In the genomic region with DNA sequence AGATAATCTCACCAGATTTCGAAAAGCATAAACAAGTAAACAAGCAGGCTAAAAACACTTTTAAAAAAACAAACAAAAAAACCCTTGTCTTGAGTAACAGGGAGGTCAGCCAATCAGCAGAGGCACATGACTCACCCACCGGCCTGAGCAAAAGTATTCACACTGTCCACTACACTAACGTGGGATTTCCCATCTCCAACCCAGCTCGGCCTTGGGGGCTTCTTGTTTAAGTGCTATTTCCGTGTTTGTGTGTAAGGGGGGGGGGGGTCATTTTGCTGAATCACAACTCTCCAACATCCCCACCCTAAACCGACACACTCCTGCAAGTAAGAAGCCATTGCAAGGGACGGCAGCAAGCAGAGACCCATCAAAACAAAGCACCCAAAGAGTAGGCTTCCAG, we compare ENCODE assay signal across 8 mouse cellular contexts. TPM values are rescaled to one million over a fixed set of nuclear protein-coding genes. Genes with fewer than 3 reads are reported as not detected.
A peak's percentile ranks its signal among the peaks of the same experiment; 100 is the strongest.
DNase-seq lines count a peak whose midpoint lies in the region; ATAC-seq lines count a peak whose summit lies in the region.

No protein-coding gene starts in this region.

- H3K9me3 ChIP-seq in embryonic facial prominence, embryonic 15.5 days (replicated peaks) = no peaks in the 10 kb centered on the region
- H3K9me3 ChIP-seq in limb, embryonic 11.5 days (ENCODE audit: control insufficient read depth, low read length) = no peaks in the 10 kb centered on the region
- H3K9me3 ChIP-seq in midbrain, embryonic 11.5 days (ENCODE audit: control insufficient read depth, low read length) = no peaks in the 10 kb centered on the region

- no peaks in the 10 kb centered on the region for H3K27me3 ChIP-seq in embryonic facial prominence, embryonic 15.5 days
- H3K27me3 ChIP-seq in limb, embryonic 11.5 days (ENCODE audit: control insufficient read depth, insufficient read depth, low read length) = no peaks in the 10 kb centered on the region
- H3K27me3 ChIP-seq in midbrain, embryonic 11.5 days (ENCODE audit: control insufficient read depth, insufficient read depth, low read length) = no peaks in the 10 kb centered on the region

- peaks cover 24% of the 10 kb centered on the region for H3K4me1 ChIP-seq in embryonic facial prominence, embryonic 15.5 days
- H3K4me1 ChIP-seq in limb, embryonic 11.5 days (ENCODE audit: control insufficient read depth, insufficient read depth, low read length) = no peaks in the 10 kb centered on the region
- peaks cover 10% of the 10 kb centered on the region for H3K4me1 ChIP-seq in midbrain, embryonic 11.5 days (ENCODE audit: control insufficient read depth, insufficient read depth, low read length)

- H3K36me3 ChIP-seq in embryonic facial prominence, embryonic 15.5 days = no peaks in the 10 kb centered on the region
- H3K36me3 ChIP-seq in limb, embryonic 11.5 days (ENCODE audit: control insufficient read depth, insufficient read depth, low read length) = no peaks in the 10 kb centered on the region
- no peaks in the 10 kb centered on the region for H3K36me3 ChIP-seq in midbrain, embryonic 11.5 days (ENCODE audit: control insufficient read depth, insufficient read depth, low read length)

- 7% methylated on average over 7 of the region's 7 CpGs for WGBS in embryonic facial prominence, embryonic 15.5 days
- 8% methylated on average over 7 of the region's 7 CpGs for WGBS in limb, embryonic 11.5 days
- WGBS in midbrain, embryonic 11.5 days = 9% methylated on average over 7 of the region's 7 CpGs

- H3K27ac ChIP-seq in embryonic facial prominence, embryonic 15.5 days (replicated peaks) = peak overlapping the region; percentile 99
- H3K27ac ChIP-seq in limb, embryonic 11.5 days (replicated peaks; ENCODE audit: low read depth, low read length) = peak overlapping the region; percentile 97; the same call in 1 of the 2 replicates
- H3K27ac ChIP-seq in midbrain, embryonic 11.5 days (ENCODE audit: low read depth, low read length) = peak overlapping the region; percentile 98; the same call in 1 of the 2 replicates

- 0 out of 2 replicates have a peak, but pooled peaks have one; percentile 16 for ATAC-seq in embryonic facial prominence, embryonic 15.5 days (ENCODE audit: insufficient number of reproducible peaks, low FRiP score, low TSS enrichment, low read depth)
- no peak for ATAC-seq in limb, embryonic 11.5 days (ENCODE audit: insufficient number of reproducible peaks, low FRiP score, low TSS enrichment, low read depth)
- ATAC-seq in midbrain, embryonic 11.5 days (ENCODE audit: low FRiP score) = no peak

- DNase-seq in 3T3-L1 (ENCODE audit: low read depth, low spot score) = peak; percentile 88
- DNase-seq in MN1 (ENCODE audit: low spot score) = peak; percentile 75
- peak; percentile 43 for DNase-seq in heart, postnatal 4 days
- peak; percentile 32 for DNase-seq in limb, embryonic 11.5 days (ENCODE audit: low spot score)
- no peak for DNase-seq in midbrain, embryonic 11.5 days (ENCODE audit: low spot score, missing footprints)
- no peak for DNase-seq in ovary, postnatal 10 days (ENCODE audit: low spot score)
- no peak for DNase-seq in gastrocnemius, postnatal 25 days

- peak overlapping the region; percentile 98 for H3K4me3 ChIP-seq in embryonic facial prominence, embryonic 15.5 days (replicated peaks)
- H3K4me3 ChIP-seq in limb, embryonic 11.5 days (ENCODE audit: low read depth, low read length) = peak overlapping the region; percentile 86
- H3K4me3 ChIP-seq in midbrain, embryonic 11.5 days (ENCODE audit: low read depth, low read length) = peak overlapping the region; percentile 99

- H3K4me2 ChIP-seq in embryonic facial prominence, embryonic 15.5 days (replicated peaks) = peak overlapping the region; percentile 70
- H3K4me2 ChIP-seq in limb, embryonic 11.5 days (ENCODE audit: low read depth, severe bottlenecking) = peak overlapping the region; percentile 67
- peak overlapping the region; percentile 59 for H3K4me2 ChIP-seq in midbrain, embryonic 11.5 days

- H3K9ac ChIP-seq in embryonic facial prominence, embryonic 15.5 days = peak overlapping the region; percentile 97
- H3K9ac ChIP-seq in limb, embryonic 11.5 days (ENCODE audit: low read length) = peak overlapping the region; percentile 96
- H3K9ac ChIP-seq in midbrain, embryonic 11.5 days (ENCODE audit: low read length) = peak overlapping the region; percentile 97

RNA-seq across cellular contexts. Expression of a gene that starts 1.2 kb away (rescaled TPM):
- 92.0 and 113 TPM in 2 replicates for polyA plus RNA-seq in embryonic facial prominence, embryonic 15.5 days (2015; fragmentation: Nextera tagmentation; extraction: Ambion mirVana)
- 10 to 100 TPM; 80.4 to 81.7 TPM for total RNA-seq in heart, postnatal 4 days (2021)
- 124 and 140 TPM in 2 replicates for polyA plus RNA-seq in limb, embryonic 11.5 days (2014; fragmentation: Nextera tagmentation; extraction: Ambion mirVana)
- 82.8 and 97.9 TPM in 2 replicates for polyA plus RNA-seq in midbrain, embryonic 11.5 days (2014; fragmentation: Nextera tagmentation; extraction: Ambion mirVana)
- 10 to 100 TPM; 36.6 to 37.5 TPM for total RNA-seq in gastrocnemius, postnatal 25 days (2021)

RNA-seq across cellular contexts. Expression of a gene that starts 37.7 kb away (rescaled TPM):
- polyA plus RNA-seq in embryonic facial prominence, embryonic 15.5 days (2015; fragmentation: Nextera tagmentation; extraction: Ambion mirVana) = 91.5 and 97.9 TPM in 2 replicates
- 10 to 100 TPM; 68.8 to 78.1 TPM for total RNA-seq in heart, postnatal 4 days (2021)
- polyA plus RNA-seq in limb, embryonic 11.5 days (2014; fragmentation: Nextera tagmentation; extraction: Ambion mirVana) = 62.7 and 66.2 TPM in 2 replicates
- polyA plus RNA-seq in midbrain, embryonic 11.5 days (2014; fragmentation: Nextera tagmentation; extraction: Ambion mirVana) = 53.0 and 55.4 TPM in 2 replicates
- 10 to 100 TPM; 28.2 to 37.0 TPM for total RNA-seq in gastrocnemius, postnatal 25 days (2021)

Comparison
In these comparisons a context has a peak if more than half of its experiments do, and no peak if none do; other contexts are left out.
1. DNase-seq: peak in 3T3-L1 (single experiment), MN1 (single experiment), heart, postnatal 4 days (single experiment) and limb, embryonic 11.5 days (single experiment); none in midbrain, embryonic 11.5 days (single experiment), ovary, postnatal 10 days (single experiment) and gastrocnemius, postnatal 25 days (single experiment).
2. Peak in every context shown above with its lines, with median percentiles within 50 percentile points of each other: H3K27ac ChIP-seq, H3K4me2 ChIP-seq, H3K4me3 ChIP-seq and H3K9ac ChIP-seq.